8 mouse cellular contexts compared by ENCODE assay signal in the genomic region with DNA sequence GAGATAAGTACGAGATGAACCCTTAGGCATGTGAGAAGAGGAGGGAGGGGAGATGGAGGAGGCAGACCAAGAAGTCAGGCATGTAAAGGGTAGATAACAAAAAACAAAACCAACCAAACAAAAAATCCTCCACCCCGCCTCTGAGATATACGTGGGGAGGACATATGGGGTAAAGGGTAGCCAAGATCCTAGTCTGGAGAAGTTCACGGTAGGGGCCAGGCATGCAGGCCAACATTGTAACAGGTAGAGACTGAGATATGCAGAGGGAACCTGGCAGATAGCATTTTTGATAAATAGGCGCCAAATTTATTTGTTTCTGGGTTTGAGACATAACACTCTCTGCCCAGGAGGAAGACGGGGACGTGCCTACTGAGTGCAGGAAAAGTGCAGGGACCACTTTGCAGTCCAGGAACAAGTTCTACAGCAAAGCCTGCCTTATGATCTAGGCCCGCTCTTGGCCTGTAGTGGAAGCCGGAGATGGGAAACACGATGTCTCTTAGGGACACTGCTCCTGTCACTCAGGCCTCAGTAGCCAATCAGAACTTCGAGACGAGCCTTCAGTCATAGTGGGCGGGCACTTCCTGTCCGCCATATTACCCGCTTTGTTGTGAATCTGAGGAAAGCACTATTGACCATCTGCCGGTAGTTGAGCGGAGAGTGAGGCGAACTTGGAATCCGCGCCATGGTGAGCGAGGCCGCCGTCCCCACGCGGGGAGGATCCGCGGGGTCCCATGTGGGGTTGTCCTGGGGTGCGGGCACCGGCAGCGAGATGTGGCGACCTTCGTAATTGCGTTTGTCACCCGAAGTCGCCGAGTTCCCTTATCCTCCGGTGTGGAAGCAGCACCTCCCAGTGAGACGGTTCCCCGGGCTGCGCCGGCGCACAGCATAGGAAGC. TPM values are rescaled to one million over a fixed set of nuclear protein-coding genes. Genes with fewer than 3 reads are reported as not detected.
DNase-seq lines count a peak whose midpoint lies in the region; ATAC-seq and TF ChIP-seq lines count a peak whose summit lies in the region.
"Not testable (repeated sequence)": the region's sequence is repeated elsewhere in the genome, so short reads cannot be mapped to it uniquely, and the experiment has no call there.

TSS of gene BC024063 (plus strand) at position 626 of the 894 bp plus-strand sequence.

- in situ Hi-C loops in ES-E14 (cut with MboI; ENCODE audit: low sequenced_read_pairs in 2 of 2, unreplicated experiment in 2 of 2) = not testable (repeated sequence)

- H3K27ac ChIP-seq in ES-E14 (ENCODE audit: insufficient read depth, low read depth, low read length, poor library complexity, severe bottlenecking) = peak within 1 kb of the TSS; percentile 92
- peak within 1 kb of the TSS; percentile 89 for H3K27ac ChIP-seq in forebrain, postnatal 0 days (ENCODE audit: low read depth, low read length)
- peak within 1 kb of the TSS; percentile 93 for H3K27ac ChIP-seq in neural tube, embryonic 15.5 days (replicated peaks)

- H3K4me3 ChIP-seq in ES-E14 (ENCODE audit: insufficient read depth in 1 of 2, low read depth in 1 of 2, low read length in 2 of 2, poor library complexity in 1 of 2, severe bottlenecking in 1 of 2) = peak within 1 kb of the TSS; percentile 89 to 95
- H3K4me3 ChIP-seq in forebrain, postnatal 0 days (ENCODE audit: low read depth, low read length) = peak within 1 kb of the TSS; percentile 42
- H3K4me3 ChIP-seq in neural tube, embryonic 15.5 days (replicated peaks) = peak within 1 kb of the TSS; percentile 52

- intact Hi-C loops in heart, postnatal 36 days (cut with DNase I) = loop anchor here (5.0 kb wide), 1 partner anchor 36 kb away; the partner anchor contains the start of gene Zfp873

- H3K9me3 ChIP-seq in ES-E14 (ENCODE audit: control insufficient read depth, insufficient read depth, low read depth, low read length); forebrain, postnatal 0 days (ENCODE audit: low read length); neural tube, embryonic 15.5 days (replicated peaks): not testable (repeated sequence)

- H3K4me2 ChIP-seq in forebrain, postnatal 0 days (ENCODE audit: low read depth) = peak within 1 kb of the TSS; percentile 44
- peak within 1 kb of the TSS; percentile 52 for H3K4me2 ChIP-seq in neural tube, embryonic 15.5 days

- WGBS in forebrain, postnatal 0 days = 26% methylated on average over 42 of the region's 42 CpGs
- 20% methylated on average over 42 of the region's 42 CpGs for WGBS in neural tube, embryonic 15.5 days

- H3K9ac ChIP-seq in ES-E14 (ENCODE audit: insufficient read depth, low read depth, low read length, poor library complexity, severe bottlenecking) = peak within 1 kb of the TSS; percentile 92
- H3K9ac ChIP-seq in forebrain, postnatal 0 days = peak within 1 kb of the TSS; percentile 59
- H3K9ac ChIP-seq in neural tube, embryonic 15.5 days (replicated peaks) = peak within 1 kb of the TSS; percentile 54

- TF ChIP-seq CTCF in forebrain, postnatal 0 days (IDR thresholded peaks at IDR 0.05; ENCODE audit: low read depth) = not testable (repeated sequence)

- peak; percentile 91 for DNase-seq in ES-E14 (ENCODE audit: low read depth, low spot score)
- peak; percentile 75 to 79 for DNase-seq in cerebellum, adult 18-20 months
- peak; percentile 91 for DNase-seq in forebrain, postnatal 0 days
- DNase-seq in heart, postnatal 36 days = peak; percentile 63 to 65
- peak; percentile 74 to 88 for DNase-seq in layer of hippocampus, adult 18-20 months (ENCODE audit: low spot score in 2 of 2)
- peak; percentile 63 to 64 for DNase-seq in lung, adult 18-20 months
- DNase-seq in testis, postnatal 14 days (ENCODE audit: low spot score) = peak; percentile 84

- H3K36me3 ChIP-seq in ES-E14 (ENCODE audit: control insufficient read depth, insufficient read depth, low read length, poor library complexity, severe bottlenecking); forebrain, postnatal 0 days (ENCODE audit: insufficient read depth); neural tube, embryonic 15.5 days: not testable (repeated sequence)

- not testable (repeated sequence) for H3K4me1 ChIP-seq in ES-E14 (ENCODE audit: control insufficient read depth in 2 of 2, insufficient read depth in 2 of 2, low read length in 2 of 2, poor library complexity in 1 of 2); forebrain, postnatal 0 days (ENCODE audit: insufficient read depth); neural tube, embryonic 15.5 days

- not testable (repeated sequence) for H3K27me3 ChIP-seq in forebrain, postnatal 0 days (ENCODE audit: insufficient read depth, low read length); neural tube, embryonic 15.5 days (replicated peaks)

- peak; percentile 99 for ATAC-seq in forebrain, postnatal 0 days
- peak; percentile 98 for ATAC-seq in neural tube, embryonic 15.5 days (ENCODE audit: low FRiP score)

TF ChIP-seq in ES-E14, 5 proteins besides CTCF, POLR2A, EP300 and RAD21:
- 0 out of 2 replicates have a peak, but pooled peaks have one; percentile 34 for TF ChIP-seq HCFC1 (IDR thresholded peaks at IDR 0.05; ENCODE audit: borderline replicate concordance, insufficient read depth, low read length)
- peak; percentile 60 for TF ChIP-seq CHD2 (IDR thresholded peaks at IDR 0.05; ENCODE audit: low read depth, low read length)
TF ChIP-seq in ES-E14: peak in this region for 2; not testable (repeated sequence) for 3.

RNA-seq across cellular contexts. Expression of gene BC024063, which starts in this region (rescaled TPM):
- 10.2 and 10.8 TPM in 2 replicates for total RNA-seq in ES-E14 (2012; rRNA removed)
- 10.5 and 12.1 TPM in 2 replicates for total RNA-seq in forebrain, postnatal 0 days (2014; rRNA removed)
- 3.9 TPM in 2 replicates for polyA plus RNA-seq in forebrain, postnatal 0 days (2015; fragmentation: Nextera tagmentation; extraction: Ambion mirVana)
- 1 to 10 TPM; 2.6 to 3.0 TPM for total RNA-seq in heart, postnatal 36 days (2021)
- 1 to 10 TPM; 6.8 to 8.8 TPM for total RNA-seq in layer of hippocampus, adult 18-20 months (2021)
- 5.7 and 6.0 TPM in 2 replicates for polyA plus RNA-seq in neural tube, embryonic 15.5 days (2015; fragmentation: Nextera tagmentation; extraction: Ambion mirVana)

Comparison
In these comparisons a context has a peak if more than half of its experiments do, and no peak if none do; other contexts are left out.
1. Peak in every context shown above with its lines: DNase-seq, ATAC-seq, H3K4me3 ChIP-seq and H3K27ac ChIP-seq.
2. H3K4me3 ChIP-seq: peak in every context shown above with its lines; median percentile 92 in ES-E14; 52 in neural tube, embryonic 15.5 days; 42 in forebrain, postnatal 0 days.